1 mouse cellular context compared by ENCODE assay signal in the genomic region with DNA sequence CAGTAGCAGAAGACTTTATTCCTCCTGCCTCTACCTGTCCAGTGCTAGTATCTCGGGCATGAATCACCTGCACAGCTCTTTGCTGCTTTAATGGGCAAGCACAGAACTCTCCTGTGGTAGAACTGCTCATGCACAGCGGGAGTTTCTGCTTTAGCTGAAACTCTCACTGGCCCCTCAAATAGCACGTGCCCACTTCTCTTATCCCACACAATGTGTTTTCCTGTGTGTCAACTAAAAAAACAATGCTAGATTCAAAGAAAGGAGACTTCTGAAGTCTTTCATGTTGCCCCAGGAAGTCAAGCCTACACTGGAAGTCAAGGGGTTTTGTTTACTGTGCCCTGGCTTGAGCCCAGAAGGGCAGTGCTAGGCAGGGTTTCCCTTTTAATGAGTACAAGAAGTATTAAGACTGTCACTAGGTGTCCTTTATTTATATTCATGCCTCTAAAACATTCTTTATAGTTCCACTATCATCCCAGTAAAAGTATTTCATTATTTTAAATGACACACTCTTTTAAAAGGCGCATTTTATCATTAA.
TF ChIP-seq lines count a peak whose summit lies in the region.

No protein-coding gene starts in this region.

TF ChIP-seq in CH12.LX, 34 proteins besides CTCF, POLR2A, EP300 and RAD21:
- TF ChIP-seq BHLHE40 (IDR thresholded peaks at IDR 0.05; ENCODE audit: low read depth, low read length) (peak; percentile 47; the same call in 1 of the 2 replicates), KAT2A (IDR thresholded peaks at IDR 0.05; ENCODE audit: insufficient replicate concordance, low read length) (no peak)
